Mouse (Mus musculus): ENCODE measurements around the gene Mrps33.

Mrps33 gene

DNA sequence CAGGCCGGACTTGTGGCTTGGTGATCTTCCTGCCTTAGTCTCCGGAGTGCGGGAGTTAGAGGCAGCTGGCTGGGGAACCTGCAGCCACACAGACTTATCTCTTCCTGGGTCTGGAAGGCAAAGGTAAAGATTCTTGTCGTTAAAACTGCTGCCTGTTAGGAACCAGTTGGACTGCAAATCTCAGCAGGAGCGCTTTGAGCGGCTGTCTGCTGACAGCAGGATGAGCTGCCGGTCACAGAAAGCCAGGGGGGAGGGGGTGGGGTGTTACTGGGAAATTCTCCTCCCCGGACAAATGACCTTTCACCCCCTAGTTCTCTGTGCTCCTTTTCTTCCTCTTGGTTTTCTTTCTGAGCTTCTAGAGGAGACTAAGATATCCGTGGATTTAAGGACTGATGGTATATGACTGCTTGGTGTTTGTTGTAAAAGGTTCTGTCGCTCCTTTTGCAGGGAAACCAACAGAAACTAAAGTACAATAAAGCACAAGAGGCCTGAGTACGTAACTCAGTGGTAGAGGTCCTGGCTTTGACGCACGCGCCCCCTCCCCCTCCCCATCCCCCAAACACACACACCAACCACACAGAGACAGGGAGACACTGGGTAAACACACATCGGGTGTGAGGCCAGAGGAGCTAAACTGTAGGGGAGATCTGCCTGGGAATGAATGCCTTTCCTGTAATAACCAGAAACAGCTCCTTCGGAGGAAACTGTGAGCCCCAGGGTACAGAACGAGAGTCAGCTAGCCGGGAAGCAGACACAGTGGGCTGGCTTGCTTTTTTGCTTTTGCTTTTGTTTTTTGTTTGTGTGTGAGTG, 29.7 kb downstream of the Mrps33 start:
- DNase-seq (ENCODE audit: low spot score), result peak; percentile 49

DNA sequence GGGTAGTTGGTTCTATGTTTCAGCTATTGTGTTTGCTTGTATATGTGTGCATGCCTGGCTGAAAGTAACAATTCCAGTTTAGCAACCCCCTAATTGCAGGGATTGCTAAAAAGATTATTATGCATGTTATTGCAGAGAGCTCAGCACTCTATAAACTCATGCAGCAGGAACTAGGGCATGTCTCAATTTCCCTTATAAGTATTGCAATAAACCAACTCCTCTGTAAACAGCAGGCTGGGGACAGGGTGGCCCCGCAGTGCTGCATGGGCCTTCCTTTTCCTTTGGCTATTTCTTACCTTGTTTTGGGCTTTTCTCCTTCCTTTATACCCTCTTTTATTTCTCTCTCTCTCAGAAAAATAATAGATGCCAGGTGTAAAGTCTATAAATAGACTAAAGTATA, 32.3 kb downstream of the Mrps33 start:
- no peak for DNase-seq (ENCODE audit: low spot score)

DNA sequence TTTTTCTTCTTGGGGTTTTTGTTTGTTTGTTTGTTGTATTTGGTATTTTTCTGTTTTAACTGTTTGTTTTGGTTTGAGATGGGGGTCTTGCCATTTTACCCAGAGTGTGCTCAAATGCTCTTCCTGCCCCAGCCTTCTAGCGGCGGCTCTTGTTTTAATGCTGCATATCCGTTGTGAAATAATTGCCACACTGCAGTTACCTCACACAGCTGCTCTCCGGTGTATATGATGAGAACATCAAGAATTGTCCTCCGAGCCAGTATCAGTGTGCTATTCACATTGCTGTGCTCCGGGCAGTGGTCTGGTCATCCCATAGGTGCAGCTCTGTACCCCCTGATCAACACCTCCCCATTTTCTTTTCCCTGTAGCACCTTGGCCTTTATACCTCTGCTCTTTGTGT, 34.5 kb downstream of the Mrps33 start:
- no peak for DNase-seq (ENCODE audit: low spot score)

DNA sequence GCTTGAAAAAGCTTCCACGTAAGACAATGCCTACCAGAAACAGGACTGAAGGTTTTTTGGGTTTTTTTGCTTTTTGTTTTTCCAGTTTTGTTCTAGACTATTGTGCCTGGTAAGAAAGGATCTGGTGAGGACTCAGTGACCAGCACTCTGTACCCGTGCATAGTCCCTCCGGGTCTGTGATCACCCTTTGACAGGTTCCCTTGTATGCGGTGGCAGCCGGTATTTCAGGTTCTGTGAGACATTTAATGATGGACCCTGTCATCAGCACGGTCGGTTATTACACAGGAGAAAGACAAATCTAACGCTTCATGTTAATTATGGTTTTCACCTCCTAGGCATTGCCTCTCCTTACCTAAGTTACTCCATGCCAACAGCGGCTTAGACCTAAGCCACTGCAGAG, 35.8 kb downstream of the Mrps33 start:
- DNase-seq (ENCODE audit: low spot score), result peak; percentile 24

DNA sequence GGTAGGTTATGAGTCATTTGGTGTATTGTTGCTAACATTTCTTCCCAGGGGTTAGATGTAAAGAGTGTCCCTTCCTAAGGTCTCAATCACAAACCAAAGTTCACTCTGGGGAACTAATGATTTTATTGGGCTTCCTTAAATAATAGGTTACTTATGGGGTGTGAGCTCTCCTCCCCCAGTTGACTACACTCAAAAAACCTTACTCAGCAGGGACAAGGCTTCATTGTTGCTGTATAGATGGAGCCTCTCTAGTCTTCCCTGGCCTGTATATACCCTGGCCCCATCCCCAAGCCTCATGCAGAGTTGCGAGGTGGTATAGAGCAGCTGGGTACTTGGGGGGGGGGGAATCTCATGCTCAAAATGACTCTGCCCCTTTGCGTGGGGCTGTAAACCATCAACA, 53.6 kb downstream of the Mrps33 start:
- no peak for DNase-seq (ENCODE audit: low spot score)

Data from urinary bladder, postnatal 14 days (tissue).